Mouse (Mus musculus) olfactory bulb, adult 2 months (tissue): Measurements from ENCODE around the gene Hoxc6.

Experiments
- CTCF ChIP-seq: fragments of 200-500 bp; IDR thresholded peaks from 2 replicates; pipeline ENCODE4 v1.5.1; 2012; ENCODE audit warnings: low read depth, mild to moderate bottlenecking, low read length, moderate library complexity; ENCODE audit not compliant: insufficient read depth
- POLR2A ChIP-seq: fragments of 200-500 bp; IDR thresholded peaks from 2 replicates; pipeline ENCODE4 v1.6.1; 2012; ENCODE audit warnings: mild to moderate bottlenecking, low read depth, low read length, moderate library complexity; ENCODE audit not compliant: insufficient read depth

DNA sequence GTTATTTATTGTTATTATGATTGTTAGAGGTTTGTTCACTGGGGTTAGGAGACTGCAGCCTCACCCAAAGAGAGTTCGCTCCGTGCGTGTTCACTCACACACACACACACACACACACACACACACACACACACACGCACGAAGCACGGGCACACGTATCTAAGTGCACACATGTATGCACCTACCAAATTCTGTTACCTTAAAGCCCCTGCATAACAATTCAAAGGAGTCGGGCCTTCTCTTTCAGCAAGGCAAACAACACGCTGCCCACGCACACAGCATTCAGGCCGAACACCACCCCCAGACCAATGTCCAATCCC is 61.9 kb downstream of the Hoxc6 start:
- TF ChIP-seq CTCF (no peak), POLR2A (no peak)
